Mouse (Mus musculus) left cerebral cortex, adult 11 months (tissue): ENCODE measurements around the gene Fam234a.

Experiments
- DNase-seq: peaks from one replicate; pipeline ENCODE4 v3.0.0; 2022; ENCODE audit warnings: low spot score

The Fam234a gene

DNA sequence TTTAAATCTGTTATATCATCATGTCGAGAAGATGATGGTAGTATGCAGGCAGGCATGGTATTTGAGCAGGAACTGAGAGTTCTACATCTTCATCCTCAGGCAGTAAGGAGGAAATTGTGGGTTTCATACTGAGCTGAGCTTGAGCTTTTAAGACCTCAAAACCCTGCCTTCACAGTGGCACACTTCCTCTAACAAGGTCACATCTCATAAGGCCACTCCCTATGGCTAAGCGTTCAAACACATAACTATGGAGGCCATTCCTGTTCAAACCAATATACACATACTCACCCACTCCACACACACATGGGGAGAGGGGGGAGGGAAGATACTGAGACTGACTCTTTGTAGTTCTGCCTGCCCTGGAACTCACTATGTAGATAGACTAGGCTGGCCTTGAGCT is 76.0 kb downstream of the Fam234a start:
- DNase-seq = no peak

DNA sequence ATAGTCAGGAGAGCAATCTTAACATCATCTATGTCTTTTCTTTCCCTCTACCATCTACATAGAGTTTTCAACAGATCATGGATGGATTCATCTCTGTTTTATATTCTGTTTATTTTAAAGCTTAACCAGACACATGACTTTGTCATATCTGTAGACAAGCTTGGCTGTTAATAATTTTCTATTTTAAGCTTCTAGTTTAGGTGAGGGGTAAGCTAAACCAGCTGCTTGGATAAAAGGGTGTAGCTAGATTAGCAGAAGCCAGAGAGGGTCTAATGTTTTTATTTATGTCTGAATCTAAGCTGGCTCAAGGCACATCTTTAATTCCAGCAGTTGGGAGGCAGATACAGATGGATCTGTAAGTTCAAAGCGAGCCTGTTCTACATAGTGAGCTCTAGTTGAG is 81.3 kb downstream of the Fam234a start:
- DNase-seq = no peak
